Mouse (Mus musculus) heart, postnatal 0 days (tissue): ENCODE results near the gene Ercc1. TPM values are rescaled to one million over a fixed set of nuclear protein-coding genes. Genes with fewer than 3 reads are reported as not detected.

Source experiments
- ATAC-seq: fragments of 200-750 bp; cut with Nextera tagmentation; 2 replicates; pipeline ENCODE4 v1.8.0; 2017; ENCODE audit warnings: low read depth, moderate number of reproducible peaks, moderate library complexity; ENCODE audit not compliant: insufficient read depth
- DNase-seq: peaks from one replicate; pipeline ENCODE4 v3.0.0-alpha.2; 2016; ENCODE audit warnings: low spot score
- H3K27ac ChIP-seq: fragments of 300-500 bp; sonication (generic); 2 replicates; pipeline ENCODE4 v1.5.1; 2014; ENCODE audit warnings: low read depth, mild to moderate bottlenecking
- H3K27me3 ChIP-seq: fragments of 300-500 bp; sonication (generic); 2 replicates; pipeline ENCODE4 v1.6.1; 2014; ENCODE audit warnings: low read length, mixed read lengths; ENCODE audit not compliant: control insufficient read depth, insufficient read depth
- H3K36me3 ChIP-seq: fragments of 300-500 bp; sonication (generic); replicated peaks from 2 replicates; pipeline ENCODE4 v1.6.1; 2014; ENCODE audit warnings: low read length, mixed read lengths; ENCODE audit not compliant: control insufficient read depth, insufficient read depth
- H3K4me1 ChIP-seq: fragments of 300-500 bp; sonication (generic); 2 replicates; pipeline ENCODE4 v1.6.1; 2014; ENCODE audit warnings: antibody characterized with exemption; ENCODE audit not compliant: control insufficient read depth, insufficient read depth
- H3K4me2 ChIP-seq: fragments of 300-500 bp; sonication (generic); 2 replicates; pipeline ENCODE4 v1.6.1; 2014; ENCODE audit warnings: low read depth, mild to moderate bottlenecking, low read length, moderate library complexity
- H3K4me3 ChIP-seq: fragments of 300-500 bp; sonication (generic); 2 replicates; pipeline ENCODE4 v1.5.1; 2014; ENCODE audit warnings: low read depth, low read length
- H3K9ac ChIP-seq: fragments of 300-500 bp; sonication (generic); replicated peaks from 2 replicates; pipeline ENCODE4 v1.6.1; 2014; ENCODE audit warnings: low read depth, low read length, mixed read lengths
- H3K9me3 ChIP-seq: fragments of 300-500 bp; sonication (generic); replicated peaks from 2 replicates; pipeline ENCODE4 v1.6.1; 2016; ENCODE audit warnings: low read length; ENCODE audit not compliant: control insufficient read depth
- CTCF ChIP-seq: IDR thresholded peaks from 2 replicates; pipeline ENCODE4 v1.5.1; 2016; ENCODE audit warnings: antibody characterized with exemption, control low read depth, low read depth
- EP300 ChIP-seq: IDR thresholded peaks from 2 replicates; pipeline ENCODE4 v1.6.1; 2016; ENCODE audit warnings: antibody characterized with exemption, low read depth
- WGBS: fragments of 180-500 bp; shearing (Covaris S2); extraction: QIAGEN DNeasy Blood & Tissue Kit; methylation state at CpG from one replicate; pipeline ENCODE4 v1.1.7; 2014; 5-methylcytosine and 5-hydroxymethylcytosine counted together
- polyA plus RNA-seq: library from polyadenylated mRNA; unstranded; fragments of >200 nt; fragmentation: Nextera tagmentation; extraction: Ambion mirVana; gene quantifications from 2 replicates; pipeline ENCODE4 v1.2.1, GENCODE M21; 2015
- total RNA-seq: library from RNA; depleted of rRNA; stranded (reverse); fragments of >200 nt; gene quantifications from 2 replicates; pipeline ENCODE4 v1.2.3, GENCODE M21; 2014; ENCODE audit warnings: low replicate concordance

The Ercc1 gene
- total and polyA plus RNA-seq, 2 experiments from 2014 or later: 26.2 to 55.2 TPM

DNA sequence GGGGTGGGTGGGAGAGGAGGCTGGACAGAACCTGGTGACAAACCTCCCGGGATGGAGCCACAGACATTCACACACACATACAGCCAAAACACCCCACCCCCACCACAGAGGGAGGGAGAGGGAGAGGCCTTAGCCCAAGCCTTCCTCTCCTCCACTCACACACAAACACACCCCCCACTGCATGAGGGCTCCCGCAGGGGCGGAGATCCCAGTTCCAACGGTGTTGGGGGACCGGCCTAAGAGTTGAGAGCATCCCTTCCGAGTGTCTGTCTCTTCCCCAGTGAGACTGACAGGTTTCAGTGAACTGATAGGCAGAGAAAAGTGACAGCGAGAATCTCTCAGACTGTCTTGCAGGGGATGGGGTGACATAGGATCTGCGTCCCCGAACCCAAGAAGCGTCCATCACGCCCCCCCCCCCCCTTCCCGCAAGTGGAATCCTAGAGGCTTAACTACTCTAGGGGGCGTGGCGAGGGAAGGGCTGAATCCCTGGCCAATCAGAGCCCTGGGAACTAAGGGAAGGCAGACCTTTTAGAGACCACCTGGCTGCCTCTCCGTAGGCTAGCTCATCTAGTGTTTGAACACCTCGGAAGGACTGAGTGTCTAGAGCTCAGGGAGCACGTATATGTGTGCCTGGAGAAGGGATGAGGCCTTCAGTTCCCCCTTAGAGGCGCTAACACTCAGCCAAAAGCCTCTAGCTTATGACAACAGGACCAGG lies 36.7 kb upstream of the Ercc1 start:
- 2% methylated on average over 18 of the region's 18 CpGs for WGBS
- TF ChIP-seq EP300 (no peak), CTCF (peak; percentile 15; the same call in 1 of the 2 replicates)

DNA sequence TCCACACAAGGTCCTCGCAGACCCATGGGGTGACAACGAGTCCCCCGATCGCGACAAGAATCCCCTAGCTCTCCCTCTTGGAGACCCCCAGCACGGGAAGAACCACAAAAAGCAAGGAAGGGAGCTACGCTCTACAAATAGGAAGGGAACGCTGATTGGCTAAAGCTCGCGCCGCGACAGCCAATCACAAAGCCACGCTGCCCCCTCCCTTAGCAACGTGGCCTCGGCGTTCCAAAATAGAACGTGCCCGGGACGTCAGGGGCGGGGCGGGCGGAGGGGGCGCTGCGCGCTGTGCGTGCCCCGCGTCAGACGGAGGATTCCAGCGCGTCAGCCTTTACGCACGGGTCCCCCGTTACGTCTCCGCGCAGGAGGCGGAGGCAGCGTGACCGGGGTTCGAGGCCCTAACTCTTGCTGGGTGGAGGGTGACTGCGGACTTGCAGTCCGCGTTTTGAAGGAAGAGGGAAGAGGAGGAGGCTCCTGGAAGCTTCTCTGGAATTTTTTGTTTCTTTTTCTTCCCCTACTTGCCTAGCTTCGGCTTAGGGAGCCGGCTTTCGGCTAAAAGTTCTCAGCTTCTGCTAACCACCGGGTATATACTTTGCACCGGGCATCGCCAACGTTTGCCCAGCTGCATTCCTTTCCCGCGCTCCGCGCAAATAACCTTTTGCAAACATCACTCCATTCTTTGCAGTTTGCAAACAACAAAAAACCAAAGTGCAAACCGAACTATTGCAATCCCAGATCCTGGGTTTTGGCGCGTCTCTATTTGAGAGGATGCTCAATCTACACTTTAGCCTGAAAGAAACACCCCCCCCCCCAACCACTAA lies 35.9 kb upstream of the Ercc1 start:
- Histone ChIP-seq H3K27me3 (peaks cover 23% of the 10 kb centered on the region), H3K4me1 (peaks cover 9% of the 10 kb centered on the region; the same call in 1 of the 2 replicates), H3K9me3 (no peaks in the 10 kb centered on the region), H3K4me3 (peak overlapping the region; percentile 63), H3K27ac (peak overlapping the region; percentile 78), H3K4me2 (peak overlapping the region; percentile 97), H3K9ac (peak overlapping the region; percentile 49), H3K36me3 (no peaks in the 10 kb centered on the region)
- DNase-seq (peak; percentile 93), ATAC-seq (peak; percentile 88)
- TF ChIP-seq EP300 (peak; percentile 86), CTCF (peak; percentile 28; the same call in 1 of the 2 replicates)
- WGBS: under 1% methylated on average over 58 of the region's 58 CpGs

More for the DNA sequence above, 36.7 kb upstream of the Ercc1 start:
- ATAC-seq (peak; percentile 59), DNase-seq (peak; percentile 64)
- H3K36me3 ChIP-seq: no peaks in the 10 kb centered on the region
- peak overlapping the region; percentile 78 for H3K27ac ChIP-seq
- peaks cover 27% of the 10 kb centered on the region for H3K27me3 ChIP-seq
- no peaks in the 10 kb centered on the region for H3K9me3 ChIP-seq
- H3K4me2 ChIP-seq: peak overlapping the region; percentile 97
- H3K9ac ChIP-seq: peak overlapping the region; percentile 49
- peaks cover 9% of the 10 kb centered on the region; the same call in 1 of the 2 replicates for H3K4me1 ChIP-seq
- H3K4me3 ChIP-seq: peak overlapping the region; percentile 63

DNA sequence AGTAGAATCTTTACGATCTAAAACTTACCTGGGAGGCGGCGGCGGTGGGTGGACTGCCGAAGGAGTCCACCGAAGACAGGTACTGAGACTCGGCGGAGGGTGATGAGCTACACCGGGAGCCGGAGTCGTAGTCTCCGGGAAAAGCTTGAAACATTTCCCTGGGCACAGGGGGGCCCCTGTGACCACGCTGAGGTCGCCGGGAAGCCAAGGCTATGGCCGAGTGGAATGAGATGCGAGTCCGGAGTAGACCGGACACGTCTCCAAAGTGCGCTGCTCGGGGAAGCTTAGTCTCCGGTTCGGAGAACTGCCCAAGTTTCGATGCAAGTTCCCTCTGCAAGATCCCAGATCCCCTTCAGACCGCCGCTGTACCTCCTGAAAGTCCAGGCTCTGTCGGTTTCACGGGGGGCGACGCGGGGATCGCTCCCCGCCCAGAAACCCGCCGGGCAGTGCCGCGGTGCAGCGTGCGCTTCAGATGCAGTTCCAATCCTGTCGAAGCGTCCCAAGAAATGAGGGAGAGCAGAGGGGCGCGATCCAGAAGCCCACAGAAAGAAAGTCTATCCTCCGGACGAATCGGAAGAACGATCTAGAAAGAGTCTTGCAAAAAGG lies 35.2 kb upstream of the Ercc1 start:
- Histone ChIP-seq H3K9me3 (no peaks in the 10 kb centered on the region), H3K27ac (no peak overlapping the region), H3K4me1 (peaks cover 2% of the 10 kb centered on the region; the same call in 1 of the 2 replicates), H3K36me3 (no peaks in the 10 kb centered on the region), H3K4me3 (peak overlapping the region; percentile 63), H3K9ac (peak overlapping the region; percentile 45), H3K4me2 (peak overlapping the region; percentile 97), H3K27me3 (peaks cover 20% of the 10 kb centered on the region)
- WGBS: under 1% methylated on average over 48 of the region's 48 CpGs
- ATAC-seq: no peak
- TF ChIP-seq EP300 (no peak), CTCF (no peak)
- DNase-seq: no peak

DNA sequence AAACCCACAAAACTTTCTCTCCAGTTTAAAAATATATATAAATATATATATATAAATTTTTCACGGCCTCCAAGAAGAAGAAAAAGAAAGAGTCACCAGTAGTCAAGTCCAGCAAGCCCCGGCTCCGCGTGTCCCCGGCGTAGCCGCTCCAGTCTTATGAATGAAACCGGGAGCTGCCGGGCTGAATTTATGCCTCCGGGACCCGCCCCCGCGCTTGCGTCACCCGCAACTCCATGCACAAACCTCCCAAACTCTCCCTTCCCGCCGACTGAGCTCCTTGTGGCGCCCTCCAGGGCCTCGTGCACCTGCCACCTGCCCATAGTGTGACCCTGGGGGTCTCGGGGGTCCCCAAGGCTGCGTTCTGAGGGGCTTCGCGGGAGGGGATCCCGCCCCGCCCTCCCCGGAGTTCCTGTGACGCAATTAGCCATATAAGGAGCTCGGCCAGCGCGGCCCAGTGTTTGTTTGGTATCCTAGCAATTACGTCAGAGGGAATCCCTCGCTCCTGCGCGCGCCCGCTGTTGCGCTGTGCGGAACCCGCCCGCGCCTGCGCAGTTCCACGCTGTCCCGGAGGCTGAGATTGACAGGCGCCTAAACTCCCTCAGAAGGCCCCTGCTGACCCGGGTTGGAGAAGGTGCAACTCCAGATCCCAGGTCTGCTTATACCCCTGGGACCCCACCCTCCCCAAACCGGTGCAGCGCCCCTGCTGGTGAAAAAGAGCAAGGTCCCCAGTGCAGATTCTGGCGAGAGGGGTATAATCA lies 34.5 kb upstream of the Ercc1 start, which contains the start of gene Fosb:
Gene Fosb, minus strand, starts transcription at position 168 of the 758 bp plus-strand sequence.
- no peaks in the 10 kb centered on the region for H3K4me1 ChIP-seq
- peak; percentile 86 for ATAC-seq
- WGBS: under 1% methylated on average over 49 of the region's 49 CpGs
- H3K9ac ChIP-seq: peak within 1 kb of the TSS; percentile 45
- peak within 1 kb of the TSS; percentile 63 for H3K4me3 ChIP-seq
- TF ChIP-seq CTCF (peak; percentile 41), EP300 (peak; percentile 74; the same call in 1 of the 2 replicates)
- DNase-seq: peak; percentile 98
- H3K9me3 ChIP-seq: no peaks in the 10 kb centered on the region
- H3K27ac ChIP-seq: no peak within 1 kb of the TSS
- no peaks in the 10 kb centered on the region for H3K36me3 ChIP-seq
- peak within 1 kb of the TSS; percentile 97 for H3K4me2 ChIP-seq
- H3K27me3 ChIP-seq: peaks cover 17% of the 10 kb centered on the region
